Mouse (Mus musculus) kidney, adult 2 months (tissue): ENCODE data around the gene Ndn.

ENCODE experiments used
- CTCF ChIP-seq: fragments of 200-500 bp; conservative IDR thresholded peaks from 2 replicates; pipeline ENCODE4 v1.5.1; 2011; ENCODE audit warnings: low read depth, mild to moderate bottlenecking, control low read depth, low read length, moderate library complexity, mixed read lengths; ENCODE audit not compliant: insufficient read depth, insufficient read length
- POLR2A ChIP-seq: fragments of 200-500 bp; IDR thresholded peaks from one replicate; pipeline ENCODE4 v1.6.1; 2011; ENCODE audit warnings: low read depth, low read length, control low read depth

DNA sequence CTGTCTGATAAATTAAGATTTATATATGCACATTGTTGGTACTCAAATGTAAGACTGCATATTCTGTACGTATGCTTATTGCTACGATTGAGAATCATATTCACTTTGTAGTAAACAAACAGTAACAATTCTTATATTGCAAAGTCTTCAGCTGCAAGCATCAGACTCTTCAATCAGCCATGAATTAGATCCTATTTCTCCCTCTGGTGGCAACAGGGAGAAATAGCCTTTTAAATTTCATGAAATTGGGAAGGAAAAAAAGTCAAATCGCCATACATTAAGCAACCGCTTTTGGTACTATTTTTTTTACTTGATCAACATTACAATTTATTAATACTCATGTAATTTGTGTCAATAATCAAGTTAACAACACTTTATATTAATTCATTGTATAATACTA lies 41.9 kb downstream of the Ndn start:
- TF ChIP-seq CTCF (no peak), POLR2A (no peak)
